Mouse (Mus musculus): ENCODE results near the gene Il1f8.
"Not testable (repeated sequence)": the region's sequence is repeated elsewhere in the genome, so short reads cannot be mapped to it uniquely, and the experiment has no call there.

Gene Il1f8

GRCm38 (mm10) chr2:24152861-24153260 is at the start of gene Il1f8:
TSS of gene Il1f8 (plus strand) at chr2:24153161.
- DNase-seq (ENCODE audit: low spot score in 2 of 2), result no peak

- DNase-seq (ENCODE audit: low spot score in 2 of 2), result no peak
Measured at GRCm38 (mm10) chr2:24103619-24104289, 49.2 kb upstream of the Il1f8 start.

- DNase-seq (ENCODE audit: low spot score in 2 of 2), result no peak
Measured at GRCm38 (mm10) chr2:24109085-24109484, 43.9 kb upstream of the Il1f8 start.

- DNase-seq (ENCODE audit: low spot score in 2 of 2), result no peak
Measured at GRCm38 (mm10) chr2:24134373-24134772, 18.6 kb upstream of the Il1f8 start.

GRCm38 (mm10) chr2:24181683-24182331 is 28.8 kb downstream of the Il1f8 start:
- peak in 1 of 2 experiments; percentile 58 for DNase-seq (ENCODE audit: low spot score in 2 of 2)

GRCm38 (mm10) chr2:24182423-24183147 is 29.6 kb downstream of the Il1f8 start:
- not testable (repeated sequence) for DNase-seq (ENCODE audit: low spot score in 2 of 2)

- not testable (repeated sequence) for DNase-seq (ENCODE audit: low spot score in 2 of 2)
Measured at GRCm38 (mm10) chr2:24184092-24184491, 31.1 kb downstream of the Il1f8 start.

- no peak for DNase-seq (ENCODE audit: low spot score in 2 of 2)
Measured at GRCm38 (mm10) chr2:24186176-24186575, 33.2 kb downstream of the Il1f8 start, which contains the start of gene Il1f9. TSS of gene Il1f9 (plus strand) at chr2:24186476.

- DNase-seq (ENCODE audit: low spot score in 2 of 2), result no peak
Measured at GRCm38 (mm10) chr2:24187585-24187984, 34.6 kb downstream of the Il1f8 start.

GRCm38 (mm10) chr2:24188189-24188588 is 35.2 kb downstream of the Il1f8 start:
- DNase-seq (ENCODE audit: low spot score in 2 of 2), result no peak

Measured in left cerebral cortex, adult 9 months (tissue).